ENCODE assay signal across 19 mouse cellular contexts in the genomic region with DNA sequence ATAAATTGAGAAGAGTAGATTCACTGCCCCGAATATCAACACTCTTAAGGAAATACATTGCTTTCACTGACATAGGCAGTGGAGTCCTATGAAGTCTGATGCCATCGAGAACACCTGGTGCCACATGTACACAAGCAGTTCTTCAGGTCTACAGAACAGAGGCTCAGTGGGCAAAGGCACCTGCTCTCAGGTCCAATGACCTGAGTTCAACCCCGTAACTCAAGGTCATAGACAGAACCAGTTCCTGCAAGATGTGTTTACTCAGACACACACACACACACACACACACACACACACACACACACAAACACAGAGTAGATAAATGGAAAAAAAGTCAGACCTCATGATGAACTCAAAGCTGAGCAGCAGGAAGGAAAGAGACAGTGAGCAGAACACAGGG.
DNase-seq lines count a peak whose midpoint lies in the region; ATAC-seq and TF ChIP-seq lines count a peak whose summit lies in the region.
"Had no signal": no experiment of that assay in that cellular context is flagged by ENCODE, and none has a peak within 500 bp of the region (broad histone marks: within the 10 kb centered on the region; RNA-seq: fewer than 3 reads in every experiment).

No protein-coding gene starts in this region.

- TF ChIP-seq CTCF in forebrain, postnatal 0 days (IDR thresholded peaks at IDR 0.05; ENCODE audit: low read depth), result no peak
- TF ChIP-seq CTCF in liver, adult 2 months (IDR thresholded peaks at IDR 0.05; ENCODE audit: low read depth, low read length), result no peak

- DNase-seq in forebrain, embryonic 14.5 days (ENCODE audit: low spot score), result no peak
- DNase-seq in forebrain, postnatal 0 days, result no peak
- DNase-seq in liver, adult 2 months (ENCODE audit: extremely low read depth, low read depth, low spot score), result peak; percentile 88
- DNase-seq: adrenal gland, adult 2 months; adrenal gland, postnatal 10 days; adrenal gland, postnatal 25 days; cerebellum, adult 11 months; cerebellum, adult 18-20 months; cerebellum, adult 8-10 months; cerebellum, adult 9-11 months; cerebellum, postnatal 14 days; cerebellum, postnatal 36 days; embryo, embryonic 11 days had no signal

- no peak for TF ChIP-seq POLR2A in liver, adult 2 months (IDR thresholded peaks at IDR 0.05; ENCODE audit: extremely low read depth, insufficient read depth, low read length)

- H3K9me3 ChIP-seq in forebrain, embryonic 14.5 days (replicated peaks; ENCODE audit: control insufficient read depth, low read length), result no peaks in the 10 kb centered on the region
- no peaks in the 10 kb centered on the region for H3K9me3 ChIP-seq in forebrain, postnatal 0 days (ENCODE audit: low read length)
- H3K9me3 ChIP-seq in forebrain, embryonic 16.5 days (ENCODE audit: control insufficient read depth, low read length), result no peaks in the 10 kb centered on the region
- no peaks in the 10 kb centered on the region for H3K9me3 ChIP-seq in forebrain, embryonic 12.5 days
- H3K9me3 ChIP-seq in liver, embryonic 12.5 days (replicated peaks), result no peaks in the 10 kb centered on the region
- H3K9me3 ChIP-seq: embryonic facial prominence, embryonic 13.5 days; embryonic facial prominence, embryonic 15.5 days had no signal

- peaks cover 13% of the 10 kb centered on the region; the same call in 1 of the 2 replicates for H3K4me1 ChIP-seq in forebrain, embryonic 14.5 days (ENCODE audit: control insufficient read depth, insufficient read depth, low read length)
- no peaks in the 10 kb centered on the region for H3K4me1 ChIP-seq in forebrain, postnatal 0 days (ENCODE audit: insufficient read depth)
- peaks cover 26% of the 10 kb centered on the region for H3K4me1 ChIP-seq in forebrain, embryonic 16.5 days (replicated peaks; ENCODE audit: control insufficient read depth, insufficient read depth, low read length)
- H3K4me1 ChIP-seq in forebrain, embryonic 12.5 days, result peaks cover 10% of the 10 kb centered on the region; the same call in 1 of the 2 replicates
- H3K4me1 ChIP-seq in liver, adult 2 months (ENCODE audit: control insufficient read depth, insufficient read depth, low read length), result peaks cover 4% of the 10 kb centered on the region; the same call in 1 of the 2 replicates
- H3K4me1 ChIP-seq in liver, embryonic 12.5 days, result 0 out of 2 replicates have a peak, but pooled peaks cover 3% of the 10 kb centered on the region
- H3K4me1 ChIP-seq: embryonic facial prominence, embryonic 15.5 days had no signal

- H3K79me2 ChIP-seq in liver, adult 2 months (ENCODE audit: control insufficient read depth, insufficient read depth, low read length), result no peaks in the 10 kb centered on the region

- no peaks in the 10 kb centered on the region for H3K27me3 ChIP-seq in forebrain, embryonic 14.5 days (replicated peaks; ENCODE audit: control insufficient read depth, insufficient read depth, low read length)
- no peaks in the 10 kb centered on the region for H3K27me3 ChIP-seq in forebrain, postnatal 0 days (ENCODE audit: insufficient read depth, low read length)
- H3K27me3 ChIP-seq in forebrain, embryonic 16.5 days (replicated peaks; ENCODE audit: control insufficient read depth, insufficient read depth, low read length), result no peaks in the 10 kb centered on the region
- H3K27me3 ChIP-seq in forebrain, embryonic 12.5 days, result no peaks in the 10 kb centered on the region
- H3K27me3 ChIP-seq in liver, adult 2 months (ENCODE audit: control insufficient read depth, insufficient read depth, low read length), result no peaks in the 10 kb centered on the region
- H3K27me3 ChIP-seq in liver, embryonic 12.5 days (replicated peaks), result no peaks in the 10 kb centered on the region
- H3K27me3 ChIP-seq: embryonic facial prominence, embryonic 13.5 days; embryonic facial prominence, embryonic 15.5 days had no signal

- H3K27ac ChIP-seq in forebrain, embryonic 14.5 days (ENCODE audit: low read depth, low read length), result peak overlapping the region; percentile 35; the same call in 1 of the 2 replicates
- no peak overlapping the region for H3K27ac ChIP-seq in forebrain, postnatal 0 days (ENCODE audit: low read depth, low read length)
- H3K27ac ChIP-seq in forebrain, embryonic 16.5 days (ENCODE audit: low read length), result peak overlapping the region; percentile 3; the same call in 1 of the 2 replicates
- no peak overlapping the region for H3K27ac ChIP-seq in forebrain, embryonic 12.5 days
- H3K27ac ChIP-seq in liver, adult 2 months (replicated peaks; ENCODE audit: insufficient read depth, low read depth, low read length), result no peak overlapping the region
- H3K27ac ChIP-seq in liver, embryonic 12.5 days, result no peak overlapping the region
- H3K27ac ChIP-seq: embryonic facial prominence, embryonic 13.5 days; embryonic facial prominence, embryonic 15.5 days had no signal

- 93% methylated on average over 3 of the region's 3 CpGs for WGBS in forebrain, embryonic 14.5 days
- WGBS in forebrain, postnatal 0 days, result 93% methylated on average over 3 of the region's 3 CpGs
- 94% methylated on average over 3 of the region's 3 CpGs for WGBS in forebrain, embryonic 16.5 days
- WGBS in forebrain, embryonic 12.5 days, result 97% methylated on average over 3 of the region's 3 CpGs
- whole genome bisulfite sequencing in liver, adult 2 months, result 27% methylated on average over 3 of the region's 3 CpGs
- WGBS in liver, embryonic 12.5 days (ENCODE audit: insufficient replicate concordance), result 60% methylated on average over 3 of the region's 3 CpGs

- no peak for ATAC-seq in forebrain, embryonic 14.5 days
- ATAC-seq in forebrain, postnatal 0 days, result no peak
- ATAC-seq in forebrain, embryonic 16.5 days, result no peak
- no peak for ATAC-seq in forebrain, embryonic 12.5 days (ENCODE audit: low FRiP score)
- no peak for ATAC-seq in liver, embryonic 12.5 days

- H3K4me3 ChIP-seq in forebrain, embryonic 14.5 days (ENCODE audit: low read depth, low read length), result no peak overlapping the region
- H3K4me3 ChIP-seq in forebrain, postnatal 0 days (ENCODE audit: low read depth, low read length), result no peak overlapping the region
- no peak overlapping the region for H3K4me3 ChIP-seq in forebrain, embryonic 16.5 days (replicated peaks; ENCODE audit: low read length)
- H3K4me3 ChIP-seq in forebrain, embryonic 12.5 days (replicated peaks), result no peak overlapping the region
- no peak overlapping the region for H3K4me3 ChIP-seq in liver, adult 2 months (ENCODE audit: insufficient read depth, low read depth, low read length)
- H3K4me3 ChIP-seq in liver, embryonic 12.5 days, result no peak overlapping the region
- H3K4me3 ChIP-seq: embryonic facial prominence, embryonic 13.5 days; embryonic facial prominence, embryonic 15.5 days; erythroblast, embryonic 14.5 days had no signal

- H3K4me2 ChIP-seq in forebrain, embryonic 14.5 days (ENCODE audit: low read length), result no peak overlapping the region
- H3K4me2 ChIP-seq in forebrain, postnatal 0 days (ENCODE audit: low read depth), result no peak overlapping the region
- no peak overlapping the region for H3K4me2 ChIP-seq in forebrain, embryonic 16.5 days (ENCODE audit: low read length)
- H3K4me2 ChIP-seq in forebrain, embryonic 12.5 days, result no peak overlapping the region
- no peak overlapping the region for H3K4me2 ChIP-seq in liver, embryonic 12.5 days
- H3K4me2 ChIP-seq: embryonic facial prominence, embryonic 13.5 days; embryonic facial prominence, embryonic 15.5 days had no signal

- H3K36me3 ChIP-seq in forebrain, embryonic 14.5 days (ENCODE audit: control insufficient read depth, insufficient read depth, low read length), result no peaks in the 10 kb centered on the region
- H3K36me3 ChIP-seq in forebrain, postnatal 0 days (ENCODE audit: insufficient read depth), result no peaks in the 10 kb centered on the region
- no peaks in the 10 kb centered on the region; the same call in 1 of the 2 replicates for H3K36me3 ChIP-seq in forebrain, embryonic 16.5 days (ENCODE audit: control insufficient read depth, insufficient read depth)
- no peaks in the 10 kb centered on the region for H3K36me3 ChIP-seq in forebrain, embryonic 12.5 days (replicated peaks)
- H3K36me3 ChIP-seq in liver, adult 2 months (ENCODE audit: control insufficient read depth, insufficient read depth, low read length), result peaks cover 30% of the 10 kb centered on the region
- no peaks in the 10 kb centered on the region for H3K36me3 ChIP-seq in liver, embryonic 12.5 days

- H3K9ac ChIP-seq in forebrain, embryonic 14.5 days (ENCODE audit: low read length), result no peak overlapping the region
- no peak overlapping the region for H3K9ac ChIP-seq in forebrain, postnatal 0 days
- no peak overlapping the region for H3K9ac ChIP-seq in forebrain, embryonic 16.5 days (replicated peaks; ENCODE audit: low read depth, low read length)
- no peak overlapping the region for H3K9ac ChIP-seq in forebrain, embryonic 12.5 days
- no peak overlapping the region for H3K9ac ChIP-seq in liver, adult 2 months (ENCODE audit: low read depth, low read length)
- no peak overlapping the region for H3K9ac ChIP-seq in liver, embryonic 12.5 days
- H3K9ac ChIP-seq: embryonic facial prominence, embryonic 13.5 days; embryonic facial prominence, embryonic 15.5 days had no signal

Comparison
In these comparisons a context has a peak if more than half of its experiments do, and no peak if none do; other contexts are left out.
1. H3K27ac ChIP-seq: peak in forebrain, embryonic 14.5 days (single experiment) and forebrain, embryonic 16.5 days (single experiment); none in forebrain, postnatal 0 days (single experiment), forebrain, embryonic 12.5 days (single experiment), liver, adult 2 months (single experiment) and liver, embryonic 12.5 days (single experiment).